Mouse (Mus musculus) midbrain, embryonic 13.5 days (tissue): ENCODE results near the gene Zfp282. TPM values are rescaled to one million over a fixed set of nuclear protein-coding genes. Genes with fewer than 3 reads are reported as not detected.

Source experiments
- ATAC-seq: fragments of 200-750 bp; cut with Nextera tagmentation; 2 replicates; pipeline ENCODE4 v1.8.0; 2017; ENCODE audit warnings: mild to moderate bottlenecking, moderate TSS enrichment, moderate library complexity
- H3K27ac ChIP-seq: fragments of 300-500 bp; sonication (generic); 2 replicates; pipeline ENCODE4 v1.5.1; 2015; ENCODE audit warnings: inconsistent platforms, mild to moderate bottlenecking, moderate library complexity
- H3K27me3 ChIP-seq: fragments of 300-500 bp; sonication (generic); 2 replicates; pipeline ENCODE4 v1.6.1; 2015; ENCODE audit warnings: mild to moderate bottlenecking, inconsistent platforms
- H3K36me3 ChIP-seq: fragments of 300-500 bp; sonication (generic); 2 replicates; pipeline ENCODE4 v1.6.1; 2015; ENCODE audit warnings: mild to moderate bottlenecking, inconsistent platforms
- H3K4me1 ChIP-seq: fragments of 300-500 bp; sonication (generic); replicated peaks from 2 replicates; pipeline ENCODE4 v1.6.1; 2015; ENCODE audit warnings: inconsistent platforms
- H3K4me2 ChIP-seq: fragments of 300-500 bp; sonication (generic); replicated peaks from 2 replicates; pipeline ENCODE4 v1.6.1; 2015; ENCODE audit warnings: moderate library complexity, mild to moderate bottlenecking, inconsistent platforms
- H3K4me3 ChIP-seq: fragments of 300-500 bp; sonication (generic); replicated peaks from 2 replicates; pipeline ENCODE4 v1.5.1; 2015; ENCODE audit warnings: mild to moderate bottlenecking, inconsistent platforms
- H3K9ac ChIP-seq: fragments of 300-500 bp; sonication (generic); replicated peaks from 2 replicates; pipeline ENCODE4 v1.6.1; 2015; ENCODE audit warnings: mild to moderate bottlenecking, inconsistent platforms
- H3K9me3 ChIP-seq: fragments of 300-500 bp; sonication (generic); 2 replicates; pipeline ENCODE4 v1.6.1; 2016; ENCODE audit warnings: mild to moderate bottlenecking, inconsistent platforms
- WGBS: fragments of 180-500 bp; shearing (Covaris S2); methylation state at CpG from one replicate; pipeline ENCODE4 v1.1.7; 2015; 5-methylcytosine and 5-hydroxymethylcytosine counted together
- polyA plus RNA-seq: library from polyadenylated mRNA; unstranded; fragments of >200 nt; fragmentation: Nextera tagmentation; extraction: Ambion mirVana; gene quantifications from 2 replicates; pipeline ENCODE4 v1.2.1, GENCODE M21; 2015

Gene Zfp282
- polyA plus RNA-seq, 1 experiment from 2014 or later, result 25.9 TPM

- H3K4me3 ChIP-seq, result peak overlapping the region; percentile 44
- peaks cover 4% of the 10 kb centered on the region; the same call in 1 of the 2 replicates for H3K27me3 ChIP-seq
- H3K36me3 ChIP-seq, result peaks cover 8% of the 10 kb centered on the region; the same call in 1 of the 2 replicates
- WGBS, result 9% methylated on average over 64 of the region's 64 CpGs
- peak overlapping the region; percentile 69 for H3K4me2 ChIP-seq
- H3K27ac ChIP-seq, result no peak overlapping the region
- peak overlapping the region; percentile 62 for H3K9ac ChIP-seq
- peak; percentile 93 for ATAC-seq
- no peaks in the 10 kb centered on the region for H3K9me3 ChIP-seq
- peaks cover 12% of the 10 kb centered on the region for H3K4me1 ChIP-seq
These were observed 66.2 kb downstream of the Zfp282 start for GRCm38 (mm10) chr6:47943021-47943691.

- Histone ChIP-seq H3K4me1 (peaks cover 12% of the 10 kb centered on the region), H3K9me3 (no peaks in the 10 kb centered on the region), H3K27ac (no peak overlapping the region), H3K4me2 (peak overlapping the region; percentile 69), H3K27me3 (peaks cover 4% of the 10 kb centered on the region; the same call in 1 of the 2 replicates), H3K4me3 (peak overlapping the region; percentile 44), H3K36me3 (peaks cover 8% of the 10 kb centered on the region; the same call in 1 of the 2 replicates), H3K9ac (peak overlapping the region; percentile 62; the same call in 1 of the 2 replicates)
- 88% methylated on average over 3 of the region's 3 CpGs for WGBS
- no peak for ATAC-seq
These were observed 66.7 kb downstream of the Zfp282 start for GRCm38 (mm10) chr6:47943721-47944120.

DNA sequence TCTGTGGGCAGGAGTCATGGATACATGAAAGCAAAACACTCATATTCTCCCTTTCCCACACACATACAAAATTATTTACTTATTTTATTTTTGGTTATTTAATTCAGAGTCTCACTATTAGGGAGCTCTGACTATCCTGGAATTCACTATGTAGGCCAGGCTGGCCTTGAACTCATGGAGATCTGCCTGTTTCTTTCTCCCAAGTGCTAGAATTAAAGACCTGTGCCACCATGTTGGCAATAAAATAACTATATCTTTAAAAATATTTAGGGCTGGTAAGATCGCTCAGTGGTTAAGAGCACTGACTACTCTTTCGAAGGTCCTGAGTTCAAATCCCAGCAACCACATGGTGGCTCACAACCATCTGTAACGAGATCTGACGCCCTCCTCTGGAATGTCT, 70.4 kb downstream of the Zfp282 start:
- 93% methylated on average over 4 of the region's 4 CpGs for WGBS

GRCm38 (mm10) chr6:47953191-47953726, 76.3 kb downstream of the Zfp282 start, which contains the start of gene Zfp956:
Gene Zfp956 (plus strand): TSS chr6:47953390.
- Histone ChIP-seq H3K4me3 (peak within 1 kb of the TSS; percentile 79), H3K27ac (peak within 1 kb of the TSS; percentile 74), H3K9ac (peak within 1 kb of the TSS; percentile 82), H3K36me3 (peaks cover 16% of the 10 kb centered on the region), H3K27me3 (0 out of 2 replicates have a peak, but pooled peaks cover 3% of the 10 kb centered on the region), H3K4me2 (peak within 1 kb of the TSS; percentile 78), H3K4me1 (peaks cover 18% of the 10 kb centered on the region), H3K9me3 (no peaks in the 10 kb centered on the region)
- peak; percentile 100 for ATAC-seq
- under 1% methylated on average over 31 of the region's 31 CpGs for WGBS

More for the DNA sequence above, 70.4 kb downstream of the Zfp282 start:
- Histone ChIP-seq H3K36me3 (peaks cover 8% of the 10 kb centered on the region; the same call in 1 of the 2 replicates), H3K4me2 (no peak overlapping the region), H3K4me3 (no peak overlapping the region), H3K9ac (no peak overlapping the region), H3K27me3 (peaks cover 5% of the 10 kb centered on the region; the same call in 1 of the 2 replicates), H3K4me1 (peaks cover 11% of the 10 kb centered on the region), H3K9me3 (no peaks in the 10 kb centered on the region), H3K27ac (no peak overlapping the region)
- ATAC-seq, result no peak

DNA sequence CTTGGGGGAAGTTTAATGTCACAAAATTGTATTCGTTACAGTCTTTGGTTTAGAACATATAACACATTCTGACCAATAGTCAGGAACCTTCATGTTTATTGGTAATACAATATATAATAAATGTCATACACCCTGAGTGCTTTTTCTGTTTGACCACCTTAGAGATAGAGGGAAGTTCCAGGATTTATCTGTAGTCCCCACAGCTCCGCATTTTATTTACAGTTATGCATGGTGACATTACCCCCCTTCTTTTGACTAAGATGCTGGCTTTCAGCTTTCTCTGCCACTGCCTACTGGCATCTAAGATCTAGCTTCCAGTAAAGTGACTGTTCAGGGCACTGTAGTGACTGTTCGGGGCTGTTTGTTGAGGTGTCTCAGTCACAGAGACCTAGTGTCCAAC, 77.4 kb downstream of the Zfp282 start:
- Histone ChIP-seq H3K4me3 (peak overlapping the region; percentile 79; the same call in 1 of the 2 replicates), H3K27ac (no peak overlapping the region), H3K27me3 (0 out of 2 replicates have a peak, but pooled peaks cover 3% of the 10 kb centered on the region), H3K9me3 (no peaks in the 10 kb centered on the region), H3K4me1 (peaks cover 18% of the 10 kb centered on the region), H3K4me2 (peak overlapping the region; percentile 78), H3K9ac (peak overlapping the region; percentile 82; the same call in 1 of the 2 replicates), H3K36me3 (peaks cover 20% of the 10 kb centered on the region)
- ATAC-seq, result no peak
- WGBS, result 91% methylated on average over 3 of the region's 3 CpGs

DNA sequence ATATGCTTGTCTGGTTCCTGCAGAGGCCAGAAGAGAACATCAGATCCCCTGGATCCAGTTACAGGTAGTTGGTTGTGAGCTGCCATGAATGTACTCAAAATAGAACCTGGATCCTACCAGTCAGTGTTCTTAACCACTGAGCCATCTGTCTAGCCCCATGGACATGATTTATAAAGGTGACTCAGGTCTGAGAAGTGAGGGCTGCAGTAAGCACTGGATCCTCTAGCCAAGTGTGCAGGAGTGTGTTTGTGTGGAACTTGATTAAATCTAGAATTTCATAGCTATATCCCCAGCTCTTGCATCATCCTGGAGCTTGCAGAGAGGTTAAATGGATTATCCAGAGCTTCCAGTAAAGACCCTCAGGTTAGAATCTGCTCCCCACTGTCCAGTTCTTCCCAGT, 80.8 kb downstream of the Zfp282 start:
- Histone ChIP-seq H3K4me3 (no peak overlapping the region), H3K9ac (no peak overlapping the region), H3K4me2 (no peak overlapping the region), H3K4me1 (peaks cover 16% of the 10 kb centered on the region), H3K36me3 (peaks cover 43% of the 10 kb centered on the region), H3K27ac (no peak overlapping the region), H3K27me3 (no peaks in the 10 kb centered on the region), H3K9me3 (no peaks in the 10 kb centered on the region)
- ATAC-seq, result no peak

Other genes starting within 250 kb of the Zfp282 start
- 171 and 175 TPM in 2 replicates for gene Pdia4, start 63.8 kb upstream of the Zfp282 start, polyA plus RNA-seq
- 18.3 and 18.8 TPM in 2 replicates for gene Zfp786, start 46.3 kb upstream of the Zfp282 start, polyA plus RNA-seq
- 17.9 and 19.0 TPM in 2 replicates for gene Zfp398, start 41.5 kb upstream of the Zfp282 start, polyA plus RNA-seq
- 21.0 and 22.2 TPM in 2 replicates for gene Zfp212, start 43.3 kb downstream of the Zfp282 start, polyA plus RNA-seq
- 13.9 and 14.6 TPM in 2 replicates for gene Zfp956, start 76.2 kb downstream of the Zfp282 start, polyA plus RNA-seq
- 8.9 and 9.3 TPM in 2 replicates for gene Zfp777, start 171.7 kb downstream of the Zfp282 start, polyA plus RNA-seq
- 17.0 and 21.5 TPM in 2 replicates for gene Zfp746, start 209.4 kb downstream of the Zfp282 start, polyA plus RNA-seq